Mouse (Mus musculus) T-helper 1 cell (primary cell): ENCODE results near the gene Rbfox1.

Source experiments
- in situ Hi-C: fragments of 300-600 bp; cut with MboI, MseI; formaldehyde crosslinking; loops from one replicate; pipeline ENCODE4 v1.15.1; 2025; ENCODE audit warnings: high pct_unique_total_duplicates

The Rbfox1 gene

GRCm38 (mm10) chr16:6348581-6349241 lies 463.6 kb downstream of the Rbfox1 start:
- in situ Hi-C loops, result no loop called here

- in situ Hi-C loops, result no loop called here
These were observed 464.2 kb downstream of the Rbfox1 start for GRCm38 (mm10) chr16:6349381-6349780.

- in situ Hi-C loops, result no loop called here
These were observed 465.1 kb downstream of the Rbfox1 start for GRCm38 (mm10) chr16:6350256-6350655.

- in situ Hi-C loops, result no loop called here
These were observed 468.0 kb downstream of the Rbfox1 start for GRCm38 (mm10) chr16:6353191-6353590.

GRCm38 (mm10) chr16:6356931-6357330 lies 471.8 kb downstream of the Rbfox1 start:
- in situ Hi-C loops, result no loop called here

- in situ Hi-C loops, result no loop called here
These were observed 480.6 kb downstream of the Rbfox1 start for GRCm38 (mm10) chr16:6365793-6366192.

GRCm38 (mm10) chr16:6366649-6367048 lies 481.5 kb downstream of the Rbfox1 start:
- in situ Hi-C loops, result no loop called here

GRCm38 (mm10) chr16:6380924-6381323 lies 495.8 kb downstream of the Rbfox1 start:
- in situ Hi-C loops, result no loop called here

GRCm38 (mm10) chr16:6381572-6381971 lies 496.4 kb downstream of the Rbfox1 start:
- in situ Hi-C loops, result no loop called here

GRCm38 (mm10) chr16:6382712-6383111 lies 497.6 kb downstream of the Rbfox1 start:
- in situ Hi-C loops, result no loop called here

- in situ Hi-C loops, result no loop called here
These were observed 505.2 kb downstream of the Rbfox1 start for GRCm38 (mm10) chr16:6390278-6390930.

- in situ Hi-C loops, result no loop called here
These were observed 511.7 kb downstream of the Rbfox1 start for GRCm38 (mm10) chr16:6396676-6397409.

GRCm38 (mm10) chr16:6397635-6398034 lies 512.5 kb downstream of the Rbfox1 start:
- in situ Hi-C loops, result no loop called here

GRCm38 (mm10) chr16:6402816-6403215 lies 517.7 kb downstream of the Rbfox1 start:
- in situ Hi-C loops, result no loop called here

- in situ Hi-C loops, result no loop called here
These were observed 529.7 kb downstream of the Rbfox1 start for GRCm38 (mm10) chr16:6414846-6415245.

- in situ Hi-C loops, result no loop called here
These were observed 536.5 kb downstream of the Rbfox1 start for GRCm38 (mm10) chr16:6421623-6422145.

GRCm38 (mm10) chr16:6423878-6424409 lies 538.8 kb downstream of the Rbfox1 start:
- in situ Hi-C loops, result no loop called here

GRCm38 (mm10) chr16:6424738-6425137 lies 539.6 kb downstream of the Rbfox1 start:
- in situ Hi-C loops, result no loop called here

- in situ Hi-C loops, result no loop called here
These were observed 542.4 kb downstream of the Rbfox1 start for GRCm38 (mm10) chr16:6427292-6428281.

GRCm38 (mm10) chr16:6430981-6431380 lies 545.8 kb downstream of the Rbfox1 start:
- in situ Hi-C loops, result no loop called here

GRCm38 (mm10) chr16:6436445-6436844 lies 551.3 kb downstream of the Rbfox1 start:
- in situ Hi-C loops, result no loop called here
